Mouse (Mus musculus): ENCODE measurements around the gene Klf12. TPM values are rescaled to one million over a fixed set of nuclear protein-coding genes. Genes with fewer than 3 reads are reported as not detected.

Gene Klf12
- polyA plus RNA-seq, 1 experiment from 2014 or later, result 26.7 TPM

DNA sequence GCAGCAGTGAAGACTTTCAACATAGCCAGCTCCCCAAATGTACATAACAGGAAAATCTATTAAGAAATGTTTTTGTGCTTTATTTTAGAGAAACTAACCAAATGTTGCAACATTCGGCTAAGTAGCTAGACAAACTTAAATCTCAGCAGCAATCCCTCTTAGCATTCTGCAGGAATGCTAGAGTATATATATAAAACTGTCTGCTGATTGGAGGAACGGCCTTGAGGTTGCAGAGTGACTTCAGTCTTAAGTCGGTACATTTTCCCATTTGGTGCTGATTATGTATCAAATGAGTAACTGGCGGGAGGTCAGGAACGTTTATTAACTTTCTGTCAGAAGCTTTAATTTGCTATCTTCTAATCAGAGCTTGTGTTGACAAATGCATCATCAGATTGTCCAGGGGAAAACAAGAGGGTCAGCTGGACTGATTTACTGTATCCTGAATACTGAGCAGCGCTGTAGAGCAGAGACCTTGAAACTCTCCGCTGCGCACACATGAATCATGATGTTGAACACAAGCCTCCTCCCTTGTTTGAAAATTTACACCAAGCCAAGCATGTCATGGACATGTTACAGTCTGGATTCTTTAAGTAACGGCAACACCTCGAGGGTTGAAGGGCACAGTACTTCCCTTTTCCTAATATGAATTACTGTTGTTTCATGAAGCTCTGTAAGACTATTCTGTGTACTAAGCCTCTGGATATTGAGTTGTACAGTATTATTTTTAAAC is 323.8 kb downstream of the Klf12 start:
- Histone ChIP-seq H3K27ac (no peak overlapping the region), H3K27me3 (ENCODE audit: low read depth, poor library complexity, severe bottlenecking) (no peaks in the 10 kb centered on the region), H3K4me3 (no peak overlapping the region), H3K4me1 (no peaks in the 10 kb centered on the region), H3K9me3 (replicated peaks) (no peaks in the 10 kb centered on the region), H3K36me3 (no peaks in the 10 kb centered on the region)
- DNase-seq (ENCODE audit: low spot score), result no peak
- WGBS, result 59% methylated on average over 10 of the region's 10 CpGs

DNA sequence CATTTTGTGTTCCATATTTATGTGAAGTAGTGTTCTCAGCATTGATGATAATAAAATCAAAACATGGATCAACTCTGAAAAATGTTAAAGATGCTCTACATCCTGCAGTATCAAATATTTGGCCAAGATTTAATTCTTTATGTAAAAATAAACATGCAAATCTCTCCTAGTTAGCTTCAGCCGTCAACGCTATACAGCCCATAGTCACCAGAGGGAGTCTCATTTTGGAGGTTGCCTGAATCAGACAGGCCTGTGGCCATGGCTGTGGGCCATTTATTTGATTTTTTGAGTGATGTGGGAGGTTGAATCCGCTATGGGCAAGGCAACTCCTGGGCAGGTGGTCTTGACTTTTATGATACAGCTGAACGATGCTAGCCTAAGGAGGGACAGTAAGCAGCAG is 329.3 kb downstream of the Klf12 start:
- Histone ChIP-seq H3K4me3 (no peak overlapping the region), H3K36me3 (no peaks in the 10 kb centered on the region), H3K27ac (no peak overlapping the region), H3K9me3 (replicated peaks) (no peaks in the 10 kb centered on the region), H3K4me1 (no peaks in the 10 kb centered on the region), H3K27me3 (ENCODE audit: low read depth, poor library complexity, severe bottlenecking) (no peaks in the 10 kb centered on the region)
- 91% methylated on average over 4 of the region's 4 CpGs for WGBS
- no peak for DNase-seq (ENCODE audit: low spot score)

DNA sequence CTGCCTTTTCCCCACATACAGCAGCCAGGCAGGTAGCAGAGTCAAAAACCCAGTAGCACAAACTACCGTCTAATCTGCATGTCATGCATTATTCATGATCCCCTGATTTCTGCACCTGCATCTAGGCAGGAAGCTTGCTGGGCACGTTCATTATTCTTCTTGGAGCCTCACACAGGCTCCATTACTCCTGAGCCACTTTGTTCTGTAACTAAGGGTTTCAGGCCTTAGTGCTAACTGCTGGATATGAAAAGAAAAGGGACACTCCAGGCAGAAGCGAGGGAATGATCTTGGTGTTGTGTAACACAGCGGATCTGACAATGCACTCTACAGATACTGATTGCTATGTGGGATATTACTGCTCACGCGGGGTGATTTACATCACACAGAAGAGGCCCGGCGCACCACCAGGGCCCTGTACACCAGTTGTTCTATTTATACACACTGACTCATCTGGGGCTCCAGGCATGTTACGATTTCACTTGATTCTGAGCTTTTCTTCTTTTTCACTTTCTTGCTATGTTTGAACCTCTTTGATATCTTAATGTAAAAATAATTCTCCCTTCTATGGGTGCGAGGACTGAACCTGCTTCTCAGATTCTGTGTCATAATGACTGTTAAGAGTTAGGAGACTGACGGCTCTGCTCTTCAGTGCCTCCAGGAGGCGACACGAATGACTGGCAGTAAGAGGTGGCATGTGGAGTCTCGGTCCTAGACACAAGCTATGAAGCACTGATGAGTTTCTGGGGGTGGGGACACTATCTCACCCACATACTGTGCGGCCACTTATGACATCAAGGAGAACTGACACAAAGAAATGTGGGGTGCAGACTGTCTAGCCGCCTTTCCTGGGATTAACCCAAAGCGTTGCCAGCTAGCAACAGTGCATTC is 340.0 kb downstream of the Klf12 start:
- 81% methylated on average over 17 of the region's 17 CpGs for WGBS
- no peak for DNase-seq (ENCODE audit: low spot score)

DNA sequence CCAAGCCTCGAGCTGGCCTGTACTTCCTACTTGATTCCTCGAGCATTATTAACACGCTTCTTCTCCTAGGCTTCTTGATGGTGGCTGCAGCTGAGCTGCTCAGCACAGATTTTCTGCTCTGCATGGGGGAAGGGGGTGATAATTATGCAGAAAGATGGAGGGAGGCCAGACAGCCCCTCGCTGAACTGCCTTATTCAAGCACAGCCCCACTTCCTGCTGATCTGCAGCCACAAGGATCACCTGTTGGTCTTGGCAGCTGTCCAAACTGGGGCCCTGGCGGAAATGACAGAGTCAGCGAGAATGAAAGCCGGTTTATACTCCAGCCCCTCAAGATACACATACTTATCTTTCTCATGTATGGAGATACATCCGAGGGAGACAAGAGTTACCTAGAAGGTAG is 341.3 kb downstream of the Klf12 start:
- H3K4me1 ChIP-seq, result peaks cover 35% of the 10 kb centered on the region
- peaks cover 24% of the 10 kb centered on the region for H3K36me3 ChIP-seq
- no peaks in the 10 kb centered on the region for H3K9me3 ChIP-seq (replicated peaks)
- DNase-seq (ENCODE audit: low spot score), result peak; percentile 68
- H3K27ac ChIP-seq, result peak overlapping the region; percentile 72
- 62% methylated on average over 8 of the region's 8 CpGs for WGBS
- H3K27me3 ChIP-seq (ENCODE audit: low read depth, poor library complexity, severe bottlenecking), result no peaks in the 10 kb centered on the region
- 0 out of 2 replicates have a peak overlapping the region, but pooled peaks have one; percentile 4 for H3K4me3 ChIP-seq

More for the DNA sequence above, 340.0 kb downstream of the Klf12 start:
- peaks cover 35% of the 10 kb centered on the region for H3K4me1 ChIP-seq
- no peak overlapping the region for H3K4me3 ChIP-seq
- no peaks in the 10 kb centered on the region for H3K27me3 ChIP-seq (ENCODE audit: low read depth, poor library complexity, severe bottlenecking)
- peaks cover 12% of the 10 kb centered on the region; the same call in 1 of the 2 replicates for H3K36me3 ChIP-seq
- no peaks in the 10 kb centered on the region for H3K9me3 ChIP-seq (replicated peaks)
- no peak overlapping the region for H3K27ac ChIP-seq

GRCm38 (mm10) chr14:99933456-99933855 is 351.0 kb downstream of the Klf12 start:
- no peak for DNase-seq (ENCODE audit: low spot score)
- H3K4me3 ChIP-seq, result no peak overlapping the region
- H3K27ac ChIP-seq, result peak overlapping the region; percentile 44; the same call in 1 of the 2 replicates
- no peaks in the 10 kb centered on the region for H3K27me3 ChIP-seq (ENCODE audit: low read depth, poor library complexity, severe bottlenecking)
- H3K36me3 ChIP-seq, result peaks cover 5% of the 10 kb centered on the region; the same call in 1 of the 2 replicates
- WGBS, result 82% methylated on average over 5 of the region's 5 CpGs
- peaks cover 7% of the 10 kb centered on the region; the same call in 1 of the 2 replicates for H3K4me1 ChIP-seq
- H3K9me3 ChIP-seq (replicated peaks), result no peaks in the 10 kb centered on the region

DNA sequence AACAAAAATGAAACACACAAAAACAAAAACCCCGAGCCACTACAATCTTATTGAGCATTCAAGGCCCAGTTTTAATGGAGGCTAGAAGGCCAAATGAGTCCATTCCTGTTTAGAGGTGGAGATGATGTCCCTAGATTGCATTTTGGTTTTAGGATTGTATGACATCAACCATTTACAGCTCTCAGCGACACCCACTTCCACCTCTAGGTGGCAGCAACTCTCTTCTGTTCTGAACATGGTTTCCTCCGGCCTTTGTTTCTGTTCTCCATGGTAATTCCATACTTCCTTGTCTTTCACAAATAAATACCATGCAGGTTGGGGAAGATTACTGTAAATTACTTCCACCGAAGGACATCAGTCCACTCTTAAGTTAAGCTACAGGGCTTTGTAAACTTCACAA is 352.6 kb downstream of the Klf12 start:
- Histone ChIP-seq H3K4me1 (peaks cover 7% of the 10 kb centered on the region; the same call in 1 of the 2 replicates), H3K27me3 (ENCODE audit: low read depth, poor library complexity, severe bottlenecking) (no peaks in the 10 kb centered on the region), H3K36me3 (no peaks in the 10 kb centered on the region), H3K9me3 (replicated peaks) (no peaks in the 10 kb centered on the region), H3K4me3 (no peak overlapping the region), H3K27ac (peak overlapping the region; percentile 50; the same call in 1 of the 2 replicates)
- 12% methylated on average over 4 of the region's 4 CpGs for WGBS
- peak; percentile 81 for DNase-seq (ENCODE audit: low spot score)

DNA sequence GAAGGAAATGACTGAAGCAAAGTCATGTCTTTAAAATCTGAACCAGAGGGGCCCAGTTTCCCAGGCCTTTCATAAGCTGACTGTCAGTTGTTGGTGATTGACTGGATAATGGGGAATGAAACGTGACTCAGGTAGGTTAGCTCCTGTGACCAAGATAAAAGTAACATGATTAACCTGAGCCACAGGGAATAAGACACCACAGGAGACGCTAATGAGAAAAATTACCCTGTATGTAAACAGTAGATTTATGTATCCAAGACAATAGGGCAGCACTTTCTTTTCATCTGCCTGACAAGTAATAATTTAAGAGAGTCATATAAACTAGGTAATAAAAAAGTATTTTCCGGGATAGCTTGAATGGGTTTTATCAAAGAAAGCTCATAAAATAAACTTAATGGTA is 372.6 kb downstream of the Klf12 start:
- no peak for DNase-seq (ENCODE audit: low spot score)
- no peaks in the 10 kb centered on the region for H3K27me3 ChIP-seq (ENCODE audit: low read depth, poor library complexity, severe bottlenecking)
- no peak overlapping the region for H3K27ac ChIP-seq
- H3K9me3 ChIP-seq (replicated peaks), result no peaks in the 10 kb centered on the region
- H3K4me3 ChIP-seq, result no peak overlapping the region
- H3K4me1 ChIP-seq, result peaks cover 19% of the 10 kb centered on the region
- H3K36me3 ChIP-seq, result no peaks in the 10 kb centered on the region
- WGBS, result 21% methylated on average over 3 of the region's 3 CpGs

DNA sequence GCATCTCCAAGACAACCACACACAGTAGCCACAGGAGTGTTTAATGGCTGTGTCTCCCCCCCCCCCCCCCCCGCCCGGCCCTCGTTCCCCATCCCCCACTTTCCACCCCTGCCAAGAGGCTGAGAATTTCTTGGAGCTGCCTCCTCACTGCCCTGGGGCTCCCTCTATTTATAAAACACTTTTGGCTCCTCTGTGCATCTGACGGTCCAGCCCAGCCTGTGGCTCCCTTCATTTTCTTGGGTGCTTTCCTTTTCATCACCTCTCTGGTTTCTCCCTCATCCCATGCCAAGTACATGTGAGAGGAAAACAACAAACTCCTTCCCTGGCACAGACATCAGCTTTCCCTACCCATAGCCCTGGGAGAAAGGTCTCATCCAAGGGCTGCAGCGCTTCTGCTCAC is 373.6 kb downstream of the Klf12 start:
- Histone ChIP-seq H3K27ac (no peak overlapping the region), H3K27me3 (ENCODE audit: low read depth, poor library complexity, severe bottlenecking) (no peaks in the 10 kb centered on the region), H3K9me3 (replicated peaks) (no peaks in the 10 kb centered on the region), H3K4me3 (no peak overlapping the region), H3K4me1 (peaks cover 19% of the 10 kb centered on the region), H3K36me3 (no peaks in the 10 kb centered on the region)
- DNase-seq (ENCODE audit: low spot score), result no peak
- WGBS, result 74% methylated on average over 4 of the region's 5 CpGs

DNA sequence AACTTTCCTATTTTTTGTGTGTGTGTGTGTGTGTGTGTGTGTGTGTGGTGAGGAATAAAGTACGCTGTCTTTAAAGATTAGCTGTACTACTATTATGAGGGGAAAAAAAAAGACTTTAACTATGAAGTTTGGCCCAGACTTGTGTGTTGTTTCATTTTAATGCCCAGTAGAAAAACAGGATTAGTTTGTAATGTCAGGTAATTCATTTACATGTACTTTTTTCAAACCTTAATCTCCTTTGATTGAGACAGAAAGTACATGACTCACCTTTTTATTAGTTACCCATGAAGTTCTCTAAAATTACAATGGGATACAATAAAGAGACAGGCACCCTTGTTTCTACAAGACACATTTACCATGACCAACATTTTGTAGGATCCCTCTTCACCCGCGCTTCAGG is 383.6 kb downstream of the Klf12 start:
- no peak for DNase-seq (ENCODE audit: low spot score)
- Histone ChIP-seq H3K27ac (no peak overlapping the region), H3K4me3 (no peak overlapping the region), H3K36me3 (peaks cover 9% of the 10 kb centered on the region), H3K27me3 (ENCODE audit: low read depth, poor library complexity, severe bottlenecking) (no peaks in the 10 kb centered on the region), H3K9me3 (replicated peaks) (no peaks in the 10 kb centered on the region), H3K4me1 (no peaks in the 10 kb centered on the region)
- 96% methylated on average over 3 of the region's 3 CpGs for WGBS

DNA sequence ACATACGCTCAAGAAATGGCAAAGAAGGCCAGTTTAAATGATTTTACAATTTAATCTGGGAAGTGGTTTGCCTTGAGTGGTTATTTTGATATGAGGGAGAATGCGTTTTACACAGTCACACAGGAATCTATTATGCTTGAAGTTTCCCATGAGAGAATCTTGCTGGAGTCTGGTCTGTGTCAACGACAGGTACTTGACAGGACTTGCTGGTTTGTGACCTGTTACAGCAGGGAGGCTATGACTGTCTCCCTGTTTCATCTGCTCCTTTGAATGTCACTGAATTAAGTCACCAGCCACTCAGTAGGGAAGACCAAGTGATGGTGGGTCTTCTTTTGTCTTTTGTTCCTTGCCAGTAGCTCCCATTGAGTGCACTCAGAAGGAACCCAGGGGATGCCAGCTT is 385.6 kb downstream of the Klf12 start:
- DNase-seq (ENCODE audit: low spot score), result no peak
- H3K4me3 ChIP-seq, result no peak overlapping the region
- peaks cover 9% of the 10 kb centered on the region for H3K36me3 ChIP-seq
- no peaks in the 10 kb centered on the region for H3K4me1 ChIP-seq
- no peaks in the 10 kb centered on the region for H3K9me3 ChIP-seq (replicated peaks)
- H3K27me3 ChIP-seq (ENCODE audit: low read depth, poor library complexity, severe bottlenecking), result no peaks in the 10 kb centered on the region
- 69% methylated on average over 3 of the region's 3 CpGs for WGBS
- no peak overlapping the region for H3K27ac ChIP-seq

DNA sequence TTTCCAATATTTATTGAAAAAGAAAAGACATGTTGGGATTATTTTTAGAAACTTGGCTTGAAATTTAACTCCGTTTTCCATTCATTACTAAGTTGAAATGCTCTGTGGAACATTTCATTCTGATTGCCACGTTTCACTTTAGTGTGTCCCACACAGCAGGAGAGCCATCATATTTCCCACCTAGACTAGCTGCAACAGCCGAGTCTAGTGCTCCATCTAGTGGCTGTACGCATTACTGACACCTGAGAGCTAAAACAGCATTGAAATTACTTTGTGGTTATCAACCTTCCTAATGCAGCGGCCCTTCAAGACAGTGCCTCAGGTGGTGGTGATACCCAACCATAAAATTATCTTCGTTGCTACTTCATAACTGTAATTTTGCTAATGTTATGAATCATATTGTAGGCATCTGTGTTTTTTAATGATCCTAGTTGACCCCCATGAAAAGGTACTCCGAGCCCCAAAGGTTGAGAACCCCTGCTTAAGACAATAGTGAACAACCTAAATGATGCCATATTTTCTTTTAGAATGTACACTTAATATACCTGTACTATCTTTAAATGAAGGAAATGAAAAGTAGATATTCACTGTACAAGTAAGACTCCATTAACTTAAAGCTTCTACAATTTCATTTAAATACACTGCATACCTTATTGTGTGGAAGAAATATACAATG is 389.6 kb downstream of the Klf12 start:
- H3K4me1 ChIP-seq, result no peaks in the 10 kb centered on the region
- WGBS, result 25% methylated on average over 7 of the region's 7 CpGs
- no peak overlapping the region for H3K27ac ChIP-seq
- DNase-seq (ENCODE audit: low spot score), result peak; percentile 68
- H3K4me3 ChIP-seq, result no peak overlapping the region
- H3K27me3 ChIP-seq (ENCODE audit: low read depth, poor library complexity, severe bottlenecking), result no peaks in the 10 kb centered on the region
- H3K36me3 ChIP-seq, result peaks cover 12% of the 10 kb centered on the region
- no peaks in the 10 kb centered on the region for H3K9me3 ChIP-seq (replicated peaks)

- DNase-seq (ENCODE audit: low spot score), result no peak
- Histone ChIP-seq H3K36me3 (peaks cover 7% of the 10 kb centered on the region; the same call in 1 of the 2 replicates), H3K27ac (no peak overlapping the region), H3K27me3 (ENCODE audit: low read depth, poor library complexity, severe bottlenecking) (no peaks in the 10 kb centered on the region), H3K4me1 (no peaks in the 10 kb centered on the region), H3K4me3 (no peak overlapping the region), H3K9me3 (replicated peaks) (no peaks in the 10 kb centered on the region)
- 83% methylated on average over 14 of the region's 14 CpGs for WGBS
Measured at GRCm38 (mm10) chr14:99894062-99894461, 390.4 kb downstream of the Klf12 start.
